Mouse (Mus musculus) heart, adult 11 months (tissue): Measurements from ENCODE around the gene Ivd.

Experiments used
- DNase-seq: peaks from one replicate; pipeline ENCODE4 v3.0.0; 2022

Ivd gene

DNA sequence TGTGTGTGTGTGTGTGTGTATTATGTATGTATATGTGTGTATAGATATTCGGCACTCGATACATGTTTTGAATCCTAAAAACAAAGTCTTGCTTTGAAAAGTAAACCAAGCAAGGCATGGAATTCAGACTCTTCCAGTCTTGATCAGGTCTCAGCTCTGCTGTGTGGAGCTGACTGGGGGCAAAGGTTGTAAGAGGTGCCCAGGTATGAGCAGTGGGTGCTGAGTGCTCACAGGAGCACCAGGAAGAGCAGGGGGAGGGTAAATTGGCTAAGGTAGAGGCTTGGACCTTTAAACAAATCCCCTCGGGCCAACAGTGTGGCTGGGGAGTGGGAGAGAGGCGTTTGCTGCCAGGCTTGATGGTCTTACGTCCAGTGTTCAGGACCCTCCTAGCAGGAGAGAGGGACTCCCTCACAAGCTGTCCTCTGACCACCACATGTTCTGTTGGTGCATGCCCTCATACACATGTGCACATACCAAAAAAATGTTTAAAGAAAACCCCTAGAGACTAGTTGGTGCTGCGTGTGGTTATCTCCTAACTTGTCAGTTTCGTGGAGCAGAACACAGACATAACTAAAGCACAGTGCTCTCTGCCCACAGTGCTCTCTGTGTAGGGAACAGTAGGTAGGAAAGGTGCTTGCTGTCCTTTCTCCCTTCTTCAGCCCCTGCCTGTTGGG, 49.0 kb downstream of the Ivd start:
- no peak for DNase-seq

DNA sequence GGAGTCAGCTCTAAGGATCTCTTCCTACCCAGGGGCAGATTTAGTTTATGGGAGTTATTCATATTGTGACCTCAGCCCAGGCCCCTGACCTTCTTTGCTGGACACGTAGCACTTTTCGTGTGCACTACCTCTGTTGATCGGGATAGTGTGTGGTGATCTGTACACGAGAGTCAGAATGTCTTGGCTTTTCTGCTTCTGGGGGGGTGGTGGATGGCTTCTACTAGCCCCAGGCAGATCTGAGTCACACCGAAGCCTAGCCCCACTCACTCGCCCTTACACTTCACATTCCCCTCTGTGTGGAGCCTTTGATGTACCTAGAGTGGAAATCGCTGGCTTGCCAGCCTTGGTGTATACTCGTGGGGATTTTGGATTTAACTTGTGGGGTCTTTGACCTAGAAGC, 51.0 kb downstream of the Ivd start:
- no peak for DNase-seq

DNA sequence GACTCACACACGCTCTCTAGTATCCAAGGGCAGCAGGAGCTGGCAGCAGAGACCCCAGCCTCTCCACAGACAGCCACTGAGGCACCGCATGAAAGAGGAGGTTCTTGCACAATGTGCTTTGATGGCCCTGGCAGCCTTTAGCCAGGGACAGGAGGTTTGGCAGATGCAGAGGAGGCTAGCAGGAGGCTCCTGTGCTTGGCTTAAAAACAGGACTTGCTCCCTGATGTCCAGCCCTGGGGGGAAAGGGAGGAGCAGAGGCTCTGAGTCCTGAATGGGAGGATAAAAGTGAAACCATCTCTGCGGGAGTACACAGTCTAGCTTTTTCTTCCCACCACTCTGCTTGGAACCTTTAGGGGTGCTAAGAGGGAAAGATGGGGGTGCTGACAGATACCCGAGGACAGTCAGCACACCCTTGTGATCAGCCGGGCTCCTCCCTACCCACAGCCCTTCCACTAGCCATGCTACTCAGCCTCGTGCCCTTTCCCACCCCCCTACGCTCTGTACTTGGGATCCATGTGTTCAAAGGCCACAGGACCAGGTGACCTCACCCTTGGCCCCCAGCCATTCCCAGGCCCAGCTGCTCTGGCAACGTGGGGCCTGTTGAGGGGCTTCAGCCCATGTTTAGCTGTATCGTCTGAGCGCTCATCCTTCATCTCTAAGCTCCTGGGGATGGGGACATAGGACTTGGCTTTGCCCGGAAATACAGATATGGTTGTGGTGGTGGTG, 52.0 kb downstream of the Ivd start:
- DNase-seq = peak; percentile 93

DNA sequence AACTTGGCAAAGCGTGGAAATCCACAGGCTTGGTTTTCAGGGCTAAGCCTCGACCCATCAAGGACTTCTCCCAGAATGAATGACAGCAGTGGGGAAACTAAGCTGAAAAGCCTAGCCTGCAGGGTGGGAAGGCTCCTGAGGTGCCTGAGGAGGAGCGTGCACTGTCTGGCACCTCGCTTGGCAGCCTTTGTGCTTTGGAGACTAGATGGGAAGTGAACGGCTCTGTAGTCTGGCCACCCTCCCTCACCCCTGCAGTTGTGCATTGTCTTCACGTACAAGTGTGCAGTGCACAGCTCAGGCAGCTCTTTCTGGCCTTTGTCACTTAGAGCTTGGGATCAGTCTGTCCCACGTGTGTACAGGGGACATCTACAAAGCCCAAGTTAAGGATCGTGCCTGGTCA, 52.9 kb downstream of the Ivd start:
- DNase-seq = no peak

DNA sequence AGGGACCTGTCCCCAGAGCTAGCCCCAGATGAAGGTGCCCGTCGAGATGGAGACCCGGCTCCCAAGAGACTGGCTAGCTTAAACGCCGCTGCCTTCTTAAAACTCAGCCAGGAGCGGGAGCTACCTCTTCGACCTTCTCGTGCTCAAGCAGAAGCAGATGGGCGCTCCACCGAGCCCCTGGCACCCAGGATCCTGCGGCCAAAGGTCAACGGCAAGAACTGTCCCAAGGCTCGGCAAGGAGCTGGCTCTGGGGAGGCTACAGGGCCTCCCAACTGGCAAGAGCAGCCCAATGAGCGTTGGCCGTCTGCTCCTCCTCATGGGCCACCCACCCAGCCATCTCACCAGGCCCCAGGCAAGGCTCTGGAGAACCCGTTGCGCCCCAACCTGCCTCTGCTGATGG, 54.7 kb downstream of the Ivd start:
- no peak for DNase-seq

DNA sequence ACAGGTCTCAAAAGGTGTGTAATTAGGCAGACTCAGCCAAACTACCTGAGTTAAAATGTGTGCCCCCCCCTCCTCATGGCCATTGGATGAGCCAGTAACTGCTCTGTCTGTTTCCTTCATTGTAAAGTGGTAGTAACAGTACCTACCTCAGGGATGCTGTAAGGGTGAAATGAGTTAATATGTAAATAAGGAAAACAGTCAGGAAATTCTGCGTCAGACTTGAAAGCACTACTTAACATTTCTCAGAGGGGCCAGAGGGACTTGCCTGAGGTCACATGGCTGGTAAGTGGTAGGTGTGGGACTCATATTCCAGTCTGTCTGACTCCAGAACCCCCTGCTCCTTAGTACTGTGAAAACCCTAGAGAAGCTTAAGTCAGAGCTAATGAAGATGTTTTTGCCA, 56.8 kb downstream of the Ivd start:
- no peak for DNase-seq

DNA sequence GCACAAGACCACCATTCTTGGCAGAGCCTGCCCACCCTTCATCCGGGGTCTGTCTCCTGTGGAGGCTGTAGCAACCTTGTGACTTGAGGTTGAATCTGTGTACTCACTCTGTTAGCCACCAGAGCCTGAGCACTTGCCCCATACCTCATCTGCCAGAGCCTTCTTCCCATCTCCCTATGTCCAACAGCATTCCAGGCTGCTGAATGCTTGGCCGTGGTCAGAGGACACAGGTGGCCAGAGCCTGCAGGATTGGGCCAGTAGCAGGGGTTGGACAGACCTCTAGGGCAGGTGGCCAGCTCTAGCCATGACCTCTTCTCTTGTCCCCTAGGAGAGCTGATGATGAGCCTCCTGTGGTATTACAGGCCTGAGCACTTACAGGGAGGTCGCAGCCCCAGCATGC, 58.7 kb downstream of the Ivd start:
- peak; percentile 85 for DNase-seq

DNA sequence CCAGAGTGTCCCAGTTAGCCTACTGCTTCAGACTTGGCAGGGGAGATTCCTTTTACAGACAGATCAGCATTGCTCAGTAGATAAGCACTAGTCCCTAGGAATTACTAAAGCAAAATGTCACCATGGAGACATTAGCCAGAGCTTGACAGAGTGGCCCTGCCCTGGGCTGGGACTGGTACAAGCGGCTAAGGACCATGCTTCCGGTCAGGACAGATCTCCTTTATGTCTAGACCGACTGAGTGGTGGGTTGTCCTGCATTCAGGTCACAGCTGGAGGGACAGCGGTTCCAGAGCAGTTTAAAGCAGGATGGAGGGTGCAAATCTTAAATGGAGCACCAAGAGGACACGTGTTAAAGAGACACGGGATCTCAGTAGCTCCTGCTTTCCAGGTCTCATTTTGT, 64.2 kb downstream of the Ivd start:
- no peak for DNase-seq

DNA sequence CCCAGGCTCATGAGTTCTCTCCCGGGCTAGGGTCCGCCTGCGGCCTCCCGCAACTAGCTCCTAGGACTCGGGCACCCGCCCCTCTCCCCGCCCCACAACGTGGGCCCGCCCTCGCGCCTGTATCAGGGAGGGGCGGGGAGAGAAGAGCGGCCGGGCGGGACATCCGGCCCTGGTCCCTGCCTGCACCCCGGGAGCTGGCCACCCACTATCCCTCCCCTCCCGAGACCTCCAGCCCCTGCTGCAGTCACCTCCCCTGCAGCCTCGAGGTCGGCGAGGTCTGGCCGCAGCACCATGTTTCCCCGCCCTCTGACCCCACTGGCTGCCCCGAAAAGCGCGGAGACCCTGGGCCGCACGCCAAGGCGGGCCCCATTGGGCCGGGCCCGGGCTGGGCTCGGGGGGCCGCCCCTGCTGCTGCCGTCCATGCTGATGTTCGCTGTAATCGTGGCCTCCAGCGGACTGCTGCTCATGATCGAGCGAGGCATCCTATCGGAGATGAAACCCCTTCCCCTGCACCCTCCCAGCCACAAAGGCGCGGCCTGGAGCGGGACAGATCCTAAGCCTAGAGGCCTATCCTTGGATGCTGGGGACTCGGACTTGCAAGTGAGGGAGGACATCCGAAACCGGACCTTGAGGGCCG, 64.7 kb downstream of the Ivd start, which contains the start of gene Chst14:
Gene Chst14 (plus strand): TSS at position 136 of the 637 bp plus-strand sequence.
- peak; percentile 99 for DNase-seq

DNA sequence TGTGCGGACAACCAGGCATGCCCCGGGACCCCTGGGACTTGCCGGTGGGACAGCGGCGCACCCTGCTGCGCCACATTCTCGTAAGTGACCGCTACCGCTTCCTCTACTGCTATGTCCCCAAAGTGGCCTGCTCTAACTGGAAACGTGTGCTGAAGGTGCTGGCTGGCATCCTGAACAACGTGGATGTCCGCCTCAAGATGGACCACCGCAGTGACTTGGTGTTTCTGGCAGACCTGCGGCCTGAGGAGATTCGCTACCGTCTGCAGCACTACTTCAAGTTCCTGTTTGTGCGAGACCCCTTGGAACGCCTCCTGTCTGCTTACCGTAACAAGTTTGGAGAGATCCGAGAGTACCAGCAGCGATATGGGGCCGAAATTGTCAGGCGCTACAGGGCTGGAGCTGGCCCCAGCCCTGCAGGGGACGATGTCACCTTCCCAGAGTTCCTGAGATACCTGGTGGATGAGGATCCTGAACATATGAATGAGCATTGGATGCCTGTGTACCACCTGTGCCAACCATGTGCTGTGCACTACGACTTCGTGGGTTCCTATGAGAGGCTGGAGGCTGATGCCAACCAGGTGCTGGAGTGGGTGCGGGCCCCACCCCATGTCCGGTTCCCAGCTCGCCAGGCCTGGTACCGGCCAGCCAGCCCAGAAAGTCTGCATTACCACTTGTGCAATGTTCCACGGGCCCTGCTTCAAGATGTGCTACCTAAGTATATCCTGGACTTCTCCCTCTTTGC, 65.4 kb downstream of the Ivd start:
- DNase-seq = peak; percentile 92
